Mouse (Mus musculus) myocyte (in vitro differentiated cells): ENCODE data around the gene Prrt1. TPM values are rescaled to one million over a fixed set of nuclear protein-coding genes. Genes with fewer than 3 reads are reported as not detected.

Experiments
- H3K27me3 ChIP-seq: one replicate; pipeline ENCODE4 v1.6.1; 2011; ENCODE audit not compliant: control insufficient read depth, insufficient read depth, insufficient read length
- H3K36me3 ChIP-seq: one replicate; pipeline ENCODE4 v1.6.1; 2011; ENCODE audit not compliant: control insufficient read depth, insufficient read depth
- H3K4me2 ChIP-seq: one replicate; pipeline ENCODE4 v1.6.1; 2011; ENCODE audit warnings: low read depth, control low read depth
- H3K4me3 ChIP-seq: one replicate; pipeline ENCODE4 v1.5.1; 2011; ENCODE audit warnings: mild to moderate bottlenecking, control low read depth, moderate library complexity
- H3K79me2 ChIP-seq: one replicate; pipeline ENCODE4 v1.6.1; 2011; ENCODE audit not compliant: control insufficient read depth, insufficient read depth
- H3ac ChIP-seq: one replicate; pipeline ENCODE4 v1.6.1; 2011; ENCODE audit not compliant: control insufficient read depth, insufficient read length
- CEBPB ChIP-seq: IDR thresholded peaks from 2 replicates; pipeline ENCODE4 v1.6.1; 2011; ENCODE audit warnings: mild to moderate bottlenecking, moderate library complexity; ENCODE audit not compliant: poor library complexity, insufficient read depth, severe bottlenecking
- E2F4 ChIP-seq: IDR thresholded peaks from one replicate; pipeline ENCODE4 v1.6.1; 2011; ENCODE audit warnings: mild to moderate bottlenecking, control low read depth, moderate library complexity; ENCODE audit not compliant: insufficient read depth
- MAX ChIP-seq: IDR thresholded peaks from one replicate; pipeline ENCODE4 v1.6.1; 2011; ENCODE audit warnings: low read depth, mild to moderate bottlenecking, control low read depth
- MYOD1 ChIP-seq, 3 experiments: IDR thresholded peaks; one replicate each; pipeline ENCODE4 v1.6.1; 2011; ENCODE audit warnings: control low read depth in 2 of 3, low read depth in 2 of 3, mild to moderate bottlenecking in 2 of 3, moderate library complexity in 1 of 3; ENCODE audit not compliant: insufficient read length in 2 of 3, control insufficient read depth in 1 of 3
- MYOG ChIP-seq, 3 experiments: IDR thresholded peaks; one replicate each; pipeline ENCODE4 v1.6.1; 2011; ENCODE audit warnings: control low read depth in 2 of 3, low read depth in 2 of 3, mild to moderate bottlenecking in 2 of 3; ENCODE audit not compliant: insufficient read length in 2 of 3, control insufficient read depth in 1 of 3, insufficient read depth in 1 of 3
- POLR2A ChIP-seq: IDR thresholded peaks from one replicate; pipeline ENCODE4 v1.6.1; 2011; ENCODE audit warnings: low read depth, mild to moderate bottlenecking, control low read depth, moderate library complexity; ENCODE audit not compliant: insufficient read length
- POLR2AphosphoS2 ChIP-seq: IDR thresholded peaks from one replicate; pipeline ENCODE4 v1.6.1; 2011; ENCODE audit warnings: low read depth, control low read depth; ENCODE audit not compliant: insufficient read length
- REST ChIP-seq: IDR thresholded peaks from one replicate; pipeline ENCODE4 v1.6.1; 2011; ENCODE audit warnings: mild to moderate bottlenecking, control low read depth, moderate library complexity; ENCODE audit not compliant: insufficient read depth, insufficient read length
- SRF ChIP-seq: IDR thresholded peaks from one replicate; pipeline ENCODE4 v1.6.1; 2011; ENCODE audit warnings: low read depth; ENCODE audit not compliant: control insufficient read depth, insufficient read length
- TCF12 ChIP-seq: IDR thresholded peaks from one replicate; pipeline ENCODE4 v1.6.1; 2011; ENCODE audit warnings: mild to moderate bottlenecking, control low read depth; ENCODE audit not compliant: poor library complexity, insufficient read depth, severe bottlenecking
- TCF3 ChIP-seq: IDR thresholded peaks from one replicate; pipeline ENCODE4 v1.6.1; 2011; ENCODE audit warnings: low read depth, control low read depth; ENCODE audit not compliant: insufficient read length
- USF1 ChIP-seq: IDR thresholded peaks from one replicate; pipeline ENCODE4 v1.6.1; 2011; ENCODE audit warnings: low read depth, mild to moderate bottlenecking, control low read depth, moderate library complexity
- polyA plus RNA-seq: library from polyadenylated mRNA; unstranded; fragments of >200 nt; fragmentation: generic; extraction: Trizol; gene quantifications from one replicate; pipeline ENCODE4 v1.2.1, GENCODE M21; 2012; ENCODE audit warnings: missing spikeins

The Prrt1 gene
- polyA plus RNA-seq, 1 experiment, result not detected

- H3K4me3 ChIP-seq, result no peak overlapping the region
- no peak overlapping the region for H3ac ChIP-seq
- peaks cover 6% of the 10 kb centered on the region for H3K27me3 ChIP-seq
- H3K79me2 ChIP-seq, result no peaks in the 10 kb centered on the region
- H3K36me3 ChIP-seq, result peaks cover 3% of the 10 kb centered on the region
- no peak overlapping the region for H3K4me2 ChIP-seq
- TF ChIP-seq REST (no peak), POLR2AphosphoS2 (no peak), CEBPB (no peak), POLR2A (no peak), USF1 (no peak), E2F4 (no peak), MYOD1 (IDR thresholded peaks at IDR 0.05; ENCODE audit: control insufficient read depth in 1 of 3, insufficient read length in 2 of 3, low read depth in 2 of 3) (no peak), MYOG (IDR thresholded peaks at IDR 0.05; ENCODE audit: control insufficient read depth in 1 of 3, insufficient read depth in 1 of 3, insufficient read length in 2 of 3, low read depth in 2 of 3) (no peak), MAX (no peak), SRF (no peak), TCF3 (no peak), TCF12 (no peak)
Measured at GRCm38 (mm10) chr17:34653746-34654285, 24.5 kb downstream of the Prrt1 start.

GRCm38 (mm10) chr17:34654392-34654791 is 25.1 kb downstream of the Prrt1 start:
- Histone ChIP-seq H3ac (no peak overlapping the region), H3K36me3 (peaks cover 3% of the 10 kb centered on the region), H3K27me3 (peaks cover 12% of the 10 kb centered on the region), H3K4me2 (no peak overlapping the region), H3K79me2 (no peaks in the 10 kb centered on the region), H3K4me3 (no peak overlapping the region)
- TF ChIP-seq SRF (no peak), POLR2A (no peak), MAX (no peak), POLR2AphosphoS2 (no peak), TCF12 (no peak), MYOG (IDR thresholded peaks at IDR 0.05; ENCODE audit: control insufficient read depth in 1 of 3, insufficient read depth in 1 of 3, insufficient read length in 2 of 3, low read depth in 2 of 3) (no peak), CEBPB (no peak), USF1 (no peak), E2F4 (no peak), MYOD1 (IDR thresholded peaks at IDR 0.05; ENCODE audit: control insufficient read depth in 1 of 3, insufficient read length in 2 of 3, low read depth in 2 of 3) (no peak), TCF3 (no peak), REST (no peak)

- no peak overlapping the region for H3K4me2 ChIP-seq
- H3K4me3 ChIP-seq, result no peak overlapping the region
Measured at GRCm38 (mm10) chr17:34655160-34655559, 25.8 kb downstream of the Prrt1 start.

GRCm38 (mm10) chr17:34655581-34655991 is 26.3 kb downstream of the Prrt1 start:
- Histone ChIP-seq H3K79me2 (no peaks in the 10 kb centered on the region), H3K36me3 (peaks cover 3% of the 10 kb centered on the region), H3ac (no peak overlapping the region), H3K27me3 (peaks cover 21% of the 10 kb centered on the region), H3K4me3 (no peak overlapping the region), H3K4me2 (no peak overlapping the region)
- TF ChIP-seq SRF (no peak), POLR2AphosphoS2 (peak; percentile 23)

More at GRCm38 (mm10) chr17:34655160-34655559, 25.8 kb downstream of the Prrt1 start:
- H3K36me3 ChIP-seq, result peaks cover 3% of the 10 kb centered on the region
- H3K27me3 ChIP-seq, result peaks cover 17% of the 10 kb centered on the region
- TF ChIP-seq E2F4, result no peak
- TF ChIP-seq MAX, result no peak
- no peak for TF ChIP-seq TCF12
- no peak for TF ChIP-seq USF1
- TF ChIP-seq MYOG (IDR thresholded peaks at IDR 0.05; ENCODE audit: control insufficient read depth in 1 of 3, insufficient read depth in 1 of 3, insufficient read length in 2 of 3, low read depth in 2 of 3), result no peak
- no peak for TF ChIP-seq TCF3
- no peak for TF ChIP-seq POLR2AphosphoS2
- TF ChIP-seq REST, result no peak
- no peak for TF ChIP-seq SRF
- TF ChIP-seq CEBPB, result no peak
- H3K79me2 ChIP-seq, result no peaks in the 10 kb centered on the region
- H3ac ChIP-seq, result no peak overlapping the region

- TF ChIP-seq POLR2AphosphoS2 (no peak), TCF3 (no peak), CEBPB (no peak), USF1 (no peak), REST (no peak), MYOG (IDR thresholded peaks at IDR 0.05; ENCODE audit: control insufficient read depth in 1 of 3, insufficient read depth in 1 of 3, insufficient read length in 2 of 3, low read depth in 2 of 3) (no peak), E2F4 (no peak), MAX (no peak), MYOD1 (IDR thresholded peaks at IDR 0.05; ENCODE audit: control insufficient read depth in 1 of 3, insufficient read length in 2 of 3, low read depth in 2 of 3) (no peak), SRF (no peak), TCF12 (no peak), POLR2A (no peak)
- H3K79me2 ChIP-seq, result no peaks in the 10 kb centered on the region
- H3ac ChIP-seq, result no peak overlapping the region
- H3K4me2 ChIP-seq, result no peak overlapping the region
- H3K36me3 ChIP-seq, result peaks cover 3% of the 10 kb centered on the region
- no peak overlapping the region for H3K4me3 ChIP-seq
- peaks cover 31% of the 10 kb centered on the region for H3K27me3 ChIP-seq
Measured at GRCm38 (mm10) chr17:34656666-34657065, 27.3 kb downstream of the Prrt1 start.
